Mouse (Mus musculus): ENCODE results near the gene H2afb1. TPM values are rescaled to one million over a fixed set of nuclear protein-coding genes. Genes with fewer than 3 reads are reported as not detected.
"Not testable (repeated sequence)": the region's sequence is repeated elsewhere in the genome, so short reads cannot be mapped to it uniquely, and the experiment has no call there.

The H2afb1 gene
- polyA plus RNA-seq (2014; fragmentation: Nextera tagmentation; extraction: Ambion mirVana): not detected in 2 replicates

DNA sequence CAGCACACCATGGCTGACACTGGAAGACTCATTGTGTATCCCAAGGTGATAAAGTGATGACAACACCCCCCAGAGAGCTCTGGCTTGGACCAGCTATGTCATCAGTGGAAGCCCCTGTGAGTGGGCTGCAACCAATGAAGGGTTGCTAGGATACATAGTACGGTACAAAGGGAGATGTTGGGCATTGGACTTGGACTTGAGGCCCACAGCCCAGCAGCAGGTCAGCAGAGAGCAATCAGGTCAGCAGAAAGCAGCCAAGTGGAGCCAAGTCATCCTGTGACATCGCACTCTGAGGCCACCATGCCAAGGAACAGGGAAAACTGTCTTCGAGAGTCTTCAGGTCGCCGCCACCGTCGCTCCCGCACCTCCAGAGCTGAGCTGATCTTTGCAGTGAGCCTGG lies at the start of gene H2afb1:
H2afb1 (plus strand) TSS at position 301 of the 400 bp plus-strand sequence.
- H3K9me3 ChIP-seq (replicated peaks; ENCODE audit: control insufficient read depth, low read length); ATAC-seq (replicated peaks; ENCODE audit: insufficient number of reproducible peaks, low FRiP score, low TSS enrichment, low read depth); H3K36me3 ChIP-seq (replicated peaks; ENCODE audit: control insufficient read depth, insufficient read depth, low read depth, low read length); H3K4me3 ChIP-seq (ENCODE audit: low read depth, low read length); H3K4me1 ChIP-seq (ENCODE audit: control insufficient read depth, insufficient read depth, low read length); H3K9ac ChIP-seq (replicated peaks; ENCODE audit: low read length); H3K4me2 ChIP-seq (ENCODE audit: low read depth, low read length); DNase-seq (ENCODE audit: low spot score); H3K27me3 ChIP-seq (ENCODE audit: control insufficient read depth, insufficient read depth, low read length); H3K27ac ChIP-seq (replicated peaks; ENCODE audit: low read depth, low read length): not testable (repeated sequence)
- WGBS: 97% methylated on average over 7 of the region's 8 CpGs

DNA sequence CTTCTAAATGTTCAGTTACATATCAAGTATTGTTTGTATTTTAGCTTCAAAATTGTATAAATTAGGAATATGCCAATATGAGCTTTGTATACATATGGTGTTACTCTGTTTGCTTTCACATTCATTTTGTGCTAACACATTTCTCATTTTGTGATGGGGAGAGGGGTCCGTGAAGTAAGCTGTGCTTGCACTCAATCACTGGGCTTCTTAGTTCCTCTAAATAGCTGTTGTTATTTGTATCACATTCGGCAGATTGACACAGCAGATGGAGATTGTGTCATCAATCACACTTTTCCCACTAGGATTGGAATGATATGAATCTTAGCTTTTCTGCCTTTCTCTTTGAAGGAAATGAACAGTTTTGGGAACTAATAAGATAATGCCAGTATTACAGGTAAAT lies 21.5 kb downstream of the H2afb1 start:
- H3K9ac ChIP-seq (replicated peaks; ENCODE audit: low read length): no peak overlapping the region
- H3K4me2 ChIP-seq (ENCODE audit: low read depth, low read length): no peak overlapping the region
- DNase-seq (ENCODE audit: low spot score): no peak
- 78% methylated on average over 2 of the region's 2 CpGs for WGBS
- no peak for ATAC-seq (replicated peaks; ENCODE audit: insufficient number of reproducible peaks, low FRiP score, low TSS enrichment, low read depth)
- no peak overlapping the region for H3K27ac ChIP-seq (replicated peaks; ENCODE audit: low read depth, low read length)
- H3K27me3 ChIP-seq (ENCODE audit: control insufficient read depth, insufficient read depth, low read length): no peaks in the 10 kb centered on the region
- no peaks in the 10 kb centered on the region for H3K36me3 ChIP-seq (replicated peaks; ENCODE audit: control insufficient read depth, insufficient read depth, low read depth, low read length)
- no peak overlapping the region for H3K4me3 ChIP-seq (ENCODE audit: low read depth, low read length)
- H3K4me1 ChIP-seq (ENCODE audit: control insufficient read depth, insufficient read depth, low read length): no peaks in the 10 kb centered on the region
- H3K9me3 ChIP-seq (replicated peaks; ENCODE audit: control insufficient read depth, low read length): no peaks in the 10 kb centered on the region
